Mouse (Mus musculus) midbrain, embryonic 15.5 days (tissue): Measurements from ENCODE around the gene Astn2. TPM values are rescaled to one million over a fixed set of nuclear protein-coding genes. Genes with fewer than 3 reads are reported as not detected.

Source experiments
- ATAC-seq: fragments of 200-750 bp; cut with Nextera tagmentation; replicated peaks from 2 replicates; pipeline ENCODE4 v1.8.0; 2017; ENCODE audit warnings: moderate TSS enrichment
- H3K27ac ChIP-seq: fragments of 300-500 bp; sonication (generic); 2 replicates; pipeline ENCODE4 v1.5.1; 2015; ENCODE audit warnings: mild to moderate bottlenecking, inconsistent platforms
- H3K27me3 ChIP-seq: fragments of 300-500 bp; sonication (generic); replicated peaks from 2 replicates; pipeline ENCODE4 v1.6.1; 2015; ENCODE audit warnings: inconsistent platforms
- H3K36me3 ChIP-seq: fragments of 300-500 bp; sonication (generic); replicated peaks from 2 replicates; pipeline ENCODE4 v1.6.1; 2015; ENCODE audit warnings: inconsistent platforms
- H3K4me1 ChIP-seq: fragments of 300-500 bp; sonication (generic); 2 replicates; pipeline ENCODE4 v1.6.1; 2015; ENCODE audit warnings: inconsistent platforms
- H3K4me2 ChIP-seq: fragments of 300-500 bp; sonication (generic); 2 replicates; pipeline ENCODE4 v1.6.1; 2015; ENCODE audit warnings: inconsistent platforms, mild to moderate bottlenecking, moderate library complexity
- H3K4me3 ChIP-seq: fragments of 300-500 bp; sonication (generic); 2 replicates; pipeline ENCODE4 v1.5.1; 2015; ENCODE audit warnings: mild to moderate bottlenecking, inconsistent platforms
- H3K9ac ChIP-seq: fragments of 300-500 bp; sonication (generic); 2 replicates; pipeline ENCODE4 v1.6.1; 2015; ENCODE audit warnings: mild to moderate bottlenecking, inconsistent platforms
- H3K9me3 ChIP-seq: fragments of 300-500 bp; sonication (generic); 2 replicates; pipeline ENCODE4 v1.6.1; 2016; ENCODE audit warnings: inconsistent platforms
- whole genome bisulfite sequencing: fragments of 180-500 bp; shearing (Covaris S2); methylation state at CpG from one replicate; pipeline ENCODE4 v1.1.7; 2015; ENCODE audit warnings: mixed read lengths; 5-methylcytosine and 5-hydroxymethylcytosine counted together
- polyA plus RNA-seq: library from polyadenylated mRNA; unstranded; fragments of >200 nt; fragmentation: Nextera tagmentation; extraction: Ambion mirVana; gene quantifications from 2 replicates; pipeline ENCODE4 v1.2.1, GENCODE M21; 2015

Gene Astn2
- polyA plus RNA-seq, 1 experiment from 2014 or later: 4.0 TPM

DNA sequence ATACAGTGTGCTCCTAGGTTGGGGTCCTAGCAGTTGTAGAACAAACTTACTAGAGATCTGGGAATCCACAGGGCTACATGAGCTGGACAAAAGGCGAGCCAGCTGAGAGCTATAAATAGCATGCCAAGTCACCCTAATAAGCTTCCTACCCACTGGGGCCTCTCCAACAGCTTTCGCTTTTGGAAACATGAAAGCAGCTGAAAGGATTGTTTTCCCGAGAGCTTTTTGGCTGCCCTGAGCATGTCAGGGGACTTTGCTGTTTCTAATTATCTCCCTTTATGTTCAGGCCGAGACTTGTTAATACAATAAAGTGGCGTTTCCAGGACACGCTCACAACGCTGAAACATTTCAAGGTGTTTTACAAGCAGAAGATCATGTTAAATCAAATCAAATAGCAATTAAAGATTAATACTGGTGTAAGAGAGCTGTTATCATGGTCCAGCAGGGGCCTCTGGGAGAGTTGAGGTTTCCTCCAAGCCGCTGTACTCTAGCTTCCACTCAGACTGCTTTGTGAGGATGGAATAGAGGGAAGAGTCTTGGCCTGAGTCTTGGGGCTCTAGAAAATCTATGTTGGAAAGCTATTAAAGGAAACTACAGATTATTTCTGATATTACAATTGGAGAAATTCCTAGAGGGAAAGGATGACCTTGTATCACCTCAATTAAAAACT lies 378.9 kb downstream of the Astn2 start:
- no peaks in the 10 kb centered on the region for H3K27me3 ChIP-seq
- peak; percentile 84 for ATAC-seq
- H3K36me3 ChIP-seq: no peaks in the 10 kb centered on the region
- no peak overlapping the region for H3K4me3 ChIP-seq
- WGBS: 6% methylated on average over 8 of the region's 8 CpGs
- H3K9me3 ChIP-seq: no peaks in the 10 kb centered on the region
- peak overlapping the region; percentile 60 for H3K27ac ChIP-seq
- H3K4me1 ChIP-seq: peaks cover 8% of the 10 kb centered on the region
- H3K4me2 ChIP-seq: peak overlapping the region; percentile 15; the same call in 1 of the 2 replicates
- no peak overlapping the region for H3K9ac ChIP-seq

DNA sequence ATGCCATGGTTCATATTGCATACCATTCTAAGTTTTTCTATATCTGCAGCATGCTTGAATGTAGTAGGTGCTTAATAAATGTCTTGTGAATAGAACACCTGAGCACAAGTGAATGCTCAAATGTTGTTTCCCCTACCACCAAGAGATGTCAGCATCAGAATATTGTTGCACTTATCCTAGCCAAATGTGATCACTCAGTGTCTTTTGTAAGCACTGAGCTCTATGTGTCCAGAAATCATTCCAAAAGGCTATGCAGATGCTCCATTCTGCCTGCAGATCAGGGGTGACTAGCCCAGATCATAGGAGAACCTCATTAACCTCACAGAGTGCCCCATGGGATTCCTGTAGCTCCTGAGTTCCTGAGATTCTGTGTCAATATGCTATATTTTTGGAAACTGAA lies 401.5 kb downstream of the Astn2 start:
- Histone ChIP-seq H3K4me1 (no peaks in the 10 kb centered on the region), H3K27ac (no peak overlapping the region), H3K4me3 (no peak overlapping the region), H3K4me2 (no peak overlapping the region), H3K27me3 (no peaks in the 10 kb centered on the region), H3K36me3 (no peaks in the 10 kb centered on the region), H3K9ac (no peak overlapping the region), H3K9me3 (no peaks in the 10 kb centered on the region)
- no peak for ATAC-seq

DNA sequence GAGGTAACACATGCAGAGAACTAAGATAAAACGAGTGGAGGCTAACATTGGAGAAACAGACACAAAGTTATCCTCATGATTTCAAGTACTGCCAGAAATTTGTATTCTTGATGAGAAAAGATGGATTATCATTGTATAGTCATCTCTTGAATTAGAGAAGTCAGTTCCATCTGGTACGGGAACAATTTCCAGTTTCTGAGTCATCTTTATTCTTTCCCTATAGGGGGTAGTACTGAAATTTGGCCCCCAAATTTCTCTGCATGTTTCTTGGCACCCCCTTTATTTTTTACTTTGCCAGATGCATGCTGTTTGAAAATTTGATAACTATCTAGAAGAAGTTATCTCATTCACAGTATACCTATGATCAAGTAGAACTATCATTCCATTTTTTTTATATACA lies 420.8 kb downstream of the Astn2 start:
- Histone ChIP-seq H3K4me1 (no peaks in the 10 kb centered on the region), H3K9me3 (no peaks in the 10 kb centered on the region), H3K4me2 (no peak overlapping the region), H3K36me3 (no peaks in the 10 kb centered on the region), H3K9ac (no peak overlapping the region), H3K27ac (no peak overlapping the region), H3K27me3 (no peaks in the 10 kb centered on the region), H3K4me3 (no peak overlapping the region)
- no peak for ATAC-seq
- 83% methylated on average over 2 of the region's 2 CpGs for WGBS

DNA sequence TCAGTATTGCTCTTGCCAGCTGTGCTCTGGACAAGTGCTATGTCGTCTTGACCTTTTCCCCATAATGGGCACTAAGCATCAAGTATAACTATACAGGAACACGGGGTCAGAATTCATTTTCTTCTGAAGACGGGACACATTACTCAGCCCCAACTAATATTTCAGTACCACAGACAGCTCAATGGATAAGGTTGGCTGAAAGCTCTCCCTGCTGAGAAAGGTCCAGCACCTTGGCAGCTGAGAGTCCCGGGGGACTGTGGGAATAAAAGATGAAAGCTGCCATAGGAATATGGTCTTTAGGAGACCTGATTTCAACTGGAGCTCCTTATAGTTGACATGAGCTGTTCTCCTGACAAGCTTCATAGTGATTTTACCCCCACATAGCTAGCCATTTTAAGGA lies 421.5 kb downstream of the Astn2 start:
- Histone ChIP-seq H3K4me3 (no peak overlapping the region), H3K4me1 (no peaks in the 10 kb centered on the region), H3K9me3 (no peaks in the 10 kb centered on the region), H3K9ac (no peak overlapping the region), H3K27ac (no peak overlapping the region), H3K36me3 (no peaks in the 10 kb centered on the region), H3K4me2 (no peak overlapping the region), H3K27me3 (no peaks in the 10 kb centered on the region)
- no peak for ATAC-seq
- 73% methylated on average over 4 of the region's 4 CpGs for WGBS

DNA sequence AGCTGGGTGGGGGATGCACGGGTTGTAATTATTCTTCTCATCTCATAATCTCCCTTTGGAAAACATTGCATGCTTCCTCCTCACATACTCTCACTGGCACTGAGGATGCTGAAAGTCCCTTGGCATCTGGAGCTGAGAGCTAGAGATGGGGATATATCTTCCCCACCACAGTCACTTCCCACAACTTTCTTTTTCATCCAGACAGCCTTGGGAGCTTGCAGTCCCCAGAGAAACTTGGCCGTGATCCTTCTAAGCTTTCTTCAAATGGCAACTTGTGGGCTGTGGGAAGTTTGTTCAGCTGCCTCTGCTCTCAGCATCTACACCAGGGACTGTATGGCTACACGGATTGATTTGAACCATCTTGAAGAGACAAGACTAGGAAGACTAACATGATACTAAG lies 428.2 kb downstream of the Astn2 start:
- H3K4me2 ChIP-seq: no peak overlapping the region
- 64% methylated on average over 3 of the region's 3 CpGs for whole genome bisulfite sequencing
- H3K36me3 ChIP-seq: no peaks in the 10 kb centered on the region
- no peaks in the 10 kb centered on the region for H3K4me1 ChIP-seq
- ATAC-seq: no peak
- no peak overlapping the region for H3K4me3 ChIP-seq
- no peaks in the 10 kb centered on the region for H3K27me3 ChIP-seq
- no peak overlapping the region for H3K9ac ChIP-seq
- no peak overlapping the region for H3K27ac ChIP-seq
- H3K9me3 ChIP-seq: no peaks in the 10 kb centered on the region

DNA sequence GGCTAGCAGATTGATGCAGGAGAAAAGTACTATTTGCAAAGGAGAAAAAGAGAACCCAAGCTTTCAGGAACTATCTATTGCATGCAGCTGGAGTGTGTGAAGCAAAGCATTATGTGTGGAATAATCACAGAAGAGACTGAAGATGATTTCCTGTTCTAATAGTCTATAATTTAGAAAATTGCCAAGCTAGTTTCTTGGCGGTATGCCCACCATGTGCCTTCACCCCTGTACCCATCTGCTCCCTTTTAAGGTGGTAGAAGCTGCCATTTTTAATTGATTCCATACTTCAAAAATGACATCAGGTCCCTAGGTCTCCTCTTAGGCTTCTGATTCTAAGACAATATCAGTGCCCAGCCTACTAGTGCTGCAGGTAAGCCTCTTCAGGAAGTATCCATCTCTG lies 432.0 kb downstream of the Astn2 start:
- Histone ChIP-seq H3K9ac (no peak overlapping the region), H3K36me3 (no peaks in the 10 kb centered on the region), H3K9me3 (no peaks in the 10 kb centered on the region), H3K27me3 (no peaks in the 10 kb centered on the region), H3K4me2 (no peak overlapping the region), H3K4me3 (no peak overlapping the region), H3K4me1 (0 out of 2 replicates have a peak, but pooled peaks cover 3% of the 10 kb centered on the region), H3K27ac (no peak overlapping the region)
- WGBS: 89% methylated on average over 1 of the region's 1 CpGs
- no peak for ATAC-seq

DNA sequence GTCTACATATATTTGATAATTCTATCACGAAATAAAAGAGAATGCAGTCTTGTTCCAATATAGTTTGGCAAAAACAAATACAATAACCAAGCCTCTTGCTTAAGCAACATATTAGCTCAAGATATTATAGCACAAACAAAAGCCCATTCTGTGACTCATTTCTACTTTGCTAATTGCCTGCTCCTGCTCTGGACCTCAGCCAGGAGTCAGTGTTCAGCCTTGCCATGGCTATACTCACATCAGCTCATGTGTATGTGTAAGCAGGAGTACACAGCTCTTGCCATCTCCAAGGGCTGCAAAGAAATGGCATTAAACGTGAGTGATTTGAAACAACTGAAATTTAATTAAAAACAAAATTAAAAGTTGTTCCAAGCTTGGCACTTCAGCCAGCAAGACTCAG lies 435.1 kb downstream of the Astn2 start:
- Histone ChIP-seq H3K9me3 (no peaks in the 10 kb centered on the region), H3K4me1 (0 out of 2 replicates have a peak, but pooled peaks cover 3% of the 10 kb centered on the region), H3K27me3 (no peaks in the 10 kb centered on the region), H3K9ac (no peak overlapping the region), H3K27ac (no peak overlapping the region), H3K36me3 (no peaks in the 10 kb centered on the region), H3K4me2 (no peak overlapping the region), H3K4me3 (no peak overlapping the region)
- 0 out of 2 replicates have a peak, but pooled peaks have one; percentile 50 for ATAC-seq
- 75% methylated on average over 2 of the region's 2 CpGs for WGBS

DNA sequence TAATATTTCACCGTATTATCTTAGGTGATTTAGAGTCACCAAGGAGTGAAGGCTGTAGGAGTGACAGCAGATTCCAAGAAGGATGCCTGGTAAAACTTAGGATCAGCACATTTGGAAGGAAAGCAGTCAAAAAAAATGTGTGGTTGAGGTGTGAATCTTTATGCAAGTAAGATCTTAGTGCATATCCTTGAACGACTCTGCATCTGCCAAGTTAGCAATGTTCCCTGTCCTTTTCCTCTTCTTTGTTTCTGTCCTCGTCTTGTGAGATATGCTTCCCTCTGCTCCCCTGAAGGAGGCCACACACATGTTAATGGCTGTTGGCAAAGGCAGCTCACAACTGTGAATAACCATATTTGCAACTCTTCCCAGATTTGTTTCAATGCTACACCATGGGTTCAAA lies 439.8 kb downstream of the Astn2 start:
- Histone ChIP-seq H3K4me2 (no peak overlapping the region), H3K27me3 (no peaks in the 10 kb centered on the region), H3K9me3 (no peaks in the 10 kb centered on the region), H3K27ac (no peak overlapping the region), H3K36me3 (no peaks in the 10 kb centered on the region), H3K9ac (no peak overlapping the region), H3K4me1 (no peaks in the 10 kb centered on the region), H3K4me3 (no peak overlapping the region)
- no peak for ATAC-seq
- 74% methylated on average over 3 of the region's 3 CpGs for WGBS

DNA sequence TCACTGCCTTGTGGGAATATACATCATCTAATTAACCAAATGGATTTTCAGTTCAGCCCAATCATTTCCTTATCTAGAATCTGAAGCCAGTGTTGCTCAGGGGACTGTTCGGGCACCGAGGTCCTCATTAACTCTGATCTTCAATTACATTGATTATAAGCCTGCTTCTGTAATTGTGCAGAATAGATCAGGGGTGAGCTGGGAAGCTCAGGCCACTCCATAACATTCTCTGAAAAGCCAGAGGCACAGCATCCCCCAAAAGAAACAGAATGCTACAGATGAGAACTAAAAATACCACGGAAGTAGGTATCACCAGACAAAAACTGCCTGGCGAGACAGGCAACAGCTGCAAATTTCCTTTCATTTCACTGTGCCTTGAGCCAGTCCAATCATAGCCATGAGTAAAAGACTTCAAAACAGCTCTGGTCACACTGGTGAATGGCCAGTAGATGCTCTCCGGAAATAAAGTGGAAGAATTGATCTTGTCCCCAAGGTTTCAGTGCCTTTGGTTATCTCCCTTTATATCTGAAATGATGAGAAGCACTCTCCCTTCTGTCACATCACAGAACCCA lies 445.1 kb downstream of the Astn2 start:
- Histone ChIP-seq H3K9ac (no peak overlapping the region), H3K4me1 (0 out of 2 replicates have a peak, but pooled peaks cover 4% of the 10 kb centered on the region), H3K27ac (no peak overlapping the region), H3K9me3 (no peaks in the 10 kb centered on the region), H3K27me3 (no peaks in the 10 kb centered on the region), H3K4me2 (no peak overlapping the region), H3K36me3 (no peaks in the 10 kb centered on the region), H3K4me3 (no peak overlapping the region)
- 66% methylated on average over 5 of the region's 5 CpGs for WGBS
- ATAC-seq: peak; percentile 70

DNA sequence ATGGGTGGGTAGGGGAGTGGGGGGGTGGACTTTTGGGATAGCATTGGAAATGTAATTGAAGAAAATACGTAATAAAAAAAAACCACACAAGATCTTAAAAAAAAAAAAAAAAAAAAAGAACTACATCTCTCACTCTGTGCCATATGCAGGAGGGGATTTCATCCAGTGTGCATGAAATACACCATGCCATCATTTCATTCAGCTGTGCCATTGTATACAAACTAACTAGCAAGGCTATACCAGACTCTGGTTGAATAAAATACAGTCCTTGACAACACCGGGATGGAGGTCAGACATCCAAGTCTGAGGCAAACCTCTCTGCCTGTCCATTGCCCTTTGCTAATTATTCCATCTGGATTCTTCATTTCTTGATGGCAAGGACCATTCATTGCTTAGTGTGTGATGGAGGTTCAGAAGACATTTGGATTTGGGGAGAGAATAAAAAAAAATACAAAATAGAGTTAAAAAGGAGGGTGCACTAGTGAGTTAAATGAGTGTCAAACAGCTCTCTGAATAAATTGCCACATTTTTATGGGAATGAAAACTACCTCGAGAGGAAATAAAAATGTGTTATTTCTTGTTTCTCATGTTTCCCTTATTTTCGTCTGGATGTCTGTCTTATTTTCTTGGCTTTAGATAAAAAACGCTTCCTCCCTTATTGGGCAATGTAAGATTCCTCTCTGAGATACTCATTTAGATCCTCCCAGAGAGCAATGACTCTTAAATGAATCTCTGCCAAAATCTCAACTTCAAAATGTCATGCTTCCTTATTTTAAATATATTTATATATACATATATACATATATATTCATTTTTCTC lies 445.8 kb downstream of the Astn2 start:
- 0 out of 2 replicates have a peak, but pooled peaks cover 4% of the 10 kb centered on the region for H3K4me1 ChIP-seq
- H3K9me3 ChIP-seq: no peaks in the 10 kb centered on the region
- H3K27ac ChIP-seq: no peak overlapping the region
- H3K9ac ChIP-seq: no peak overlapping the region
- no peak for ATAC-seq
- WGBS: 80% methylated on average over 5 of the region's 5 CpGs
- no peak overlapping the region for H3K4me3 ChIP-seq
- no peaks in the 10 kb centered on the region for H3K27me3 ChIP-seq
- H3K36me3 ChIP-seq: no peaks in the 10 kb centered on the region
- H3K4me2 ChIP-seq: no peak overlapping the region

DNA sequence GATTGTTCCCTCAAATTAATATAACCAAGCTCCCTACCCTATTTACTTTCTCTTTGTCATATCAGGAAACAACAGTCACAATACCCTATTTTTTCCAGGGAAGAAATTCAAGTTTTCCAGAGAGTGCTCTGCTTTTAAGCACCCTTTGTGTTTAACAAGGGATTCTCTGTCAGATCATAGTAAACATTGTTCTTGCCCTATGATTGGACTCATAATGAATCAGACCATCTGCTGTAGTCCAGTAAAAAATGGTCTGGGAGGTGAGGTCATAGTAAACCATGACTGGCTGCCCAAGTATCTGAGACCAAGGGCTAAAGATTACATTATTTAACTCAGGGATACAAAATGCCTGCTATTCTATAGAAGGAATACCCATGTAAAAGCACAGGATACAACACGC lies 452.5 kb downstream of the Astn2 start:
- Histone ChIP-seq H3K9ac (no peak overlapping the region), H3K4me2 (no peak overlapping the region), H3K4me1 (no peaks in the 10 kb centered on the region), H3K9me3 (no peaks in the 10 kb centered on the region), H3K27ac (no peak overlapping the region), H3K4me3 (no peak overlapping the region), H3K27me3 (no peaks in the 10 kb centered on the region), H3K36me3 (no peaks in the 10 kb centered on the region)
- 74% methylated on average over 1 of the region's 1 CpGs for WGBS
- ATAC-seq: no peak

DNA sequence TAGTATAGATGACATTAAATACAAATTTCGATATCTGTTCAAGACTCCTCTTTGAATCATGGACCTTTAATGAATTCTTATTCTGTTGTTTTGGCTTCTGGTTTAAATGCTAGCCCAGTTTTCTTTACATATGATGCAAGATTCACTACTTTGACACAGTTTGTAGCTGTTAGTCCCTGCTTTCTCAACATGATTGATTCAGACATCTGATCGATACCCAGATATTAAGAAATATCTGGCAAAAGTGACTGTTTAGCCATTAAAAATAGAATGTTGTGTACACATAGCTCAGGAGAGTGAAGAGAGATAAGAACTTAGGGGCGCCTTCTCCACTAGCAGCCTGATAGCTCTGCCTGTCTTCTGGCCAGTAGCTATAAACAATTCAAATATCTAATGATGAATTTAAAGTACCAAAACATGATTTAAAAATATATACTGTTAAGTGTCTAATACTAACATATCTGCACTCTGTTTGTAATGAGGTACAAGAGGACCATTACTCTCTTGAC lies 457.2 kb downstream of the Astn2 start:
- H3K9ac ChIP-seq: no peak overlapping the region
- no peaks in the 10 kb centered on the region for H3K27me3 ChIP-seq
- no peaks in the 10 kb centered on the region for H3K36me3 ChIP-seq
- H3K9me3 ChIP-seq: no peaks in the 10 kb centered on the region
- no peaks in the 10 kb centered on the region for H3K4me1 ChIP-seq
- no peak overlapping the region for H3K27ac ChIP-seq
- ATAC-seq: no peak
- WGBS: 97% methylated on average over 3 of the region's 3 CpGs
- H3K4me3 ChIP-seq: no peak overlapping the region
- no peak overlapping the region for H3K4me2 ChIP-seq
